Mouse (Mus musculus) megakaryocyte-erythroid progenitor cell, adult 5 weeks (primary cell): ENCODE results near the gene Gm11564. TPM values are rescaled to one million over a fixed set of nuclear protein-coding genes. Genes with fewer than 3 reads are reported as not detected.

Experiments used
- polyA plus RNA-seq: library from polyadenylated mRNA; stranded (reverse); fragments of >175 nt; gene quantifications from 2 replicates; pipeline ENCODE4 v1.2.3, GENCODE M21; 2012

The Gm11564 gene
- polyA plus RNA-seq: not detected in 2 replicates

GRCm38 (mm10) chr11:99815566-99815965, at the start of gene Gm11564:
Gene Gm11564, minus strand, starts transcription at chr11:99815666.

GRCm38 (mm10) chr11:99864176-99864575, 48.7 kb upstream of the Gm11564 start, which contains the start of gene Gm11559:
Gene Gm11559, plus strand, starts transcription at chr11:99864476.

GRCm38 (mm10) chr11:99857617-99858016, 42.2 kb upstream of the Gm11564 start, which contains the start of gene Gm11568:
Gene Gm11568, plus strand, starts transcription at chr11:99857917.

GRCm38 (mm10) chr11:99851508-99851907, 36.0 kb upstream of the Gm11564 start, which contains the start of gene Krtap4-16:
Gene Krtap4-16, minus strand, starts transcription at chr11:99851608.

GRCm38 (mm10) chr11:99837966-99838365, 22.5 kb upstream of the Gm11564 start, which contains the start of gene 2300003K06Rik:
Gene 2300003K06Rik, minus strand, starts transcription at chr11:99838066.

GRCm38 (mm10) chr11:99809792-99810191, 5.7 kb downstream of the Gm11564 start, which contains the start of gene Krtap4-13:
Gene Krtap4-13, minus strand, starts transcription at chr11:99809892.

GRCm38 (mm10) chr11:99804346-99804745, 11.1 kb downstream of the Gm11564 start, which contains the start of gene Gm11554:
Gene Gm11554, minus strand, starts transcription at chr11:99804446.

GRCm38 (mm10) chr11:99798832-99799231, 16.6 kb downstream of the Gm11564 start, which contains the start of gene Gm11569:
Gene Gm11569, minus strand, starts transcription at chr11:99798932.

GRCm38 (mm10) chr11:99793367-99793766, 22.1 kb downstream of the Gm11564 start, which contains the start of gene Gm11596:
Gene Gm11596, minus strand, starts transcription at chr11:99793467.

GRCm38 (mm10) chr11:99784900-99785299, 30.6 kb downstream of the Gm11564 start, which contains the start of gene Krtap4-9:
Gene Krtap4-9, plus strand, starts transcription at chr11:99785200.

GRCm38 (mm10) chr11:99780604-99781003, 34.9 kb downstream of the Gm11564 start, which contains the start of gene Krtap4-8:
Gene Krtap4-8, minus strand, starts transcription at chr11:99780704.

GRCm38 (mm10) chr11:99772813-99773212, 42.7 kb downstream of the Gm11564 start, which contains the start of gene Gm11595:
Gene Gm11595, minus strand, starts transcription at chr11:99772913.

Other genes starting within 250 kb of the Gm11564 start
- not detected in 2 replicates for gene Krtap3-1, start 249.0 kb downstream of the Gm11564 start, polyA plus RNA-seq
- not detected in 2 replicates for gene Krtap1-5, start 234.7 kb downstream of the Gm11564 start, polyA plus RNA-seq
- not detected in 2 replicates for gene Krtap1-4, start 232.0 kb downstream of the Gm11564 start, polyA plus RNA-seq
- gene Krtap1-3, start 224.3 kb downstream of the Gm11564 start, polyA plus RNA-seq: not detected in 2 replicates
- not detected in 2 replicates for gene Krtap9-3, start 217.6 kb downstream of the Gm11564 start, polyA plus RNA-seq
- not detected in 2 replicates for gene Gm11938, start 212.4 kb downstream of the Gm11564 start, polyA plus RNA-seq
- not detected in 2 replicates for gene Gm11937, start 205.5 kb downstream of the Gm11564 start, polyA plus RNA-seq
- not detected in 2 replicates for gene Krtap2-4, start 200.8 kb downstream of the Gm11564 start, polyA plus RNA-seq
- not detected in 2 replicates for gene Gm11562, start 195.2 kb downstream of the Gm11564 start, polyA plus RNA-seq
- gene Krtap4-1, start 187.4 kb downstream of the Gm11564 start, polyA plus RNA-seq: 0.11 TPM in 1 of 2 replicates, not detected in the other
- gene Krtap4-2, start 180.6 kb downstream of the Gm11564 start, polyA plus RNA-seq: not detected in 2 replicates
- not detected in 2 replicates for gene Krtap4-7, start 171.6 kb downstream of the Gm11564 start, polyA plus RNA-seq
- not detected in 2 replicates for gene Gm11555, start 165.4 kb downstream of the Gm11564 start, polyA plus RNA-seq
- gene Gm11563, start 156.7 kb downstream of the Gm11564 start, polyA plus RNA-seq: not detected in 2 replicates
- gene Krtap4-6, start 149.7 kb downstream of the Gm11564 start, polyA plus RNA-seq: 0.08 TPM in 1 of 2 replicates, not detected in the other
- gene Gm14190, start 124.9 kb downstream of the Gm11564 start, polyA plus RNA-seq: not detected in 2 replicates
- gene Gm14180, start 81.4 kb downstream of the Gm11564 start, polyA plus RNA-seq: not detected in 2 replicates
- gene Gm11595, start 42.8 kb downstream of the Gm11564 start, polyA plus RNA-seq: not detected in 2 replicates
- not detected in 2 replicates for gene Krtap4-8, start 35.0 kb downstream of the Gm11564 start, polyA plus RNA-seq
- not detected in 2 replicates for gene Krtap4-9, start 30.5 kb downstream of the Gm11564 start, polyA plus RNA-seq
- gene Gm11596, start 22.2 kb downstream of the Gm11564 start, polyA plus RNA-seq: not detected in 2 replicates
- gene Gm11569, start 16.7 kb downstream of the Gm11564 start, polyA plus RNA-seq: not detected in 2 replicates
- gene Gm11554, start 11.2 kb downstream of the Gm11564 start, polyA plus RNA-seq: not detected in 2 replicates
- gene Krtap4-13, start 5.8 kb downstream of the Gm11564 start, polyA plus RNA-seq: not detected in 2 replicates
- not detected in 2 replicates for gene 2300003K06Rik, start 22.4 kb upstream of the Gm11564 start, polyA plus RNA-seq
- gene Krtap4-16, start 35.9 kb upstream of the Gm11564 start, polyA plus RNA-seq: not detected in 2 replicates
- gene Gm11568, start 42.3 kb upstream of the Gm11564 start, polyA plus RNA-seq: not detected in 2 replicates
- gene Gm11559, start 48.8 kb upstream of the Gm11564 start, polyA plus RNA-seq: not detected in 2 replicates
- gene Krtap9-1, start 57.7 kb upstream of the Gm11564 start, polyA plus RNA-seq: not detected in 2 replicates
- gene Gm11567, start 63.5 kb upstream of the Gm11564 start, polyA plus RNA-seq: not detected in 2 replicates
- gene Krtap31-1, start 92.3 kb upstream of the Gm11564 start, polyA plus RNA-seq: not detected in 2 replicates
- not detected in 2 replicates for gene Gm11565, start 99.1 kb upstream of the Gm11564 start, polyA plus RNA-seq
- not detected in 2 replicates for gene Krtap31-2, start 120.6 kb upstream of the Gm11564 start, polyA plus RNA-seq
- not detected in 2 replicates for gene Krtap9-5, start 132.8 kb upstream of the Gm11564 start, polyA plus RNA-seq
- not detected in 2 replicates for gene Krtap29-1, start 163.4 kb upstream of the Gm11564 start, polyA plus RNA-seq
- not detected in 2 replicates for gene Krtap16-1, start 170.9 kb upstream of the Gm11564 start, polyA plus RNA-seq
- not detected in 2 replicates for gene Krtap17-1, start 178.3 kb upstream of the Gm11564 start, polyA plus RNA-seq
- not detected in 2 replicates for gene Krt33a, start 200.5 kb upstream of the Gm11564 start, polyA plus RNA-seq
- gene Krt33b, start 214.2 kb upstream of the Gm11564 start, polyA plus RNA-seq: not detected in 2 replicates
- not detected in 2 replicates for gene Krt34, start 225.9 kb upstream of the Gm11564 start, polyA plus RNA-seq
- not detected in 2 replicates for gene Krt31, start 234.9 kb upstream of the Gm11564 start, polyA plus RNA-seq